Mouse (Mus musculus): ENCODE data around the gene Cep104. TPM values are rescaled to one million over a fixed set of nuclear protein-coding genes. Genes with fewer than 3 reads are reported as not detected.

Cep104 gene
- total RNA-seq, 2 experiments from 2014 or later, result 32.3 to 32.6 TPM

DNA sequence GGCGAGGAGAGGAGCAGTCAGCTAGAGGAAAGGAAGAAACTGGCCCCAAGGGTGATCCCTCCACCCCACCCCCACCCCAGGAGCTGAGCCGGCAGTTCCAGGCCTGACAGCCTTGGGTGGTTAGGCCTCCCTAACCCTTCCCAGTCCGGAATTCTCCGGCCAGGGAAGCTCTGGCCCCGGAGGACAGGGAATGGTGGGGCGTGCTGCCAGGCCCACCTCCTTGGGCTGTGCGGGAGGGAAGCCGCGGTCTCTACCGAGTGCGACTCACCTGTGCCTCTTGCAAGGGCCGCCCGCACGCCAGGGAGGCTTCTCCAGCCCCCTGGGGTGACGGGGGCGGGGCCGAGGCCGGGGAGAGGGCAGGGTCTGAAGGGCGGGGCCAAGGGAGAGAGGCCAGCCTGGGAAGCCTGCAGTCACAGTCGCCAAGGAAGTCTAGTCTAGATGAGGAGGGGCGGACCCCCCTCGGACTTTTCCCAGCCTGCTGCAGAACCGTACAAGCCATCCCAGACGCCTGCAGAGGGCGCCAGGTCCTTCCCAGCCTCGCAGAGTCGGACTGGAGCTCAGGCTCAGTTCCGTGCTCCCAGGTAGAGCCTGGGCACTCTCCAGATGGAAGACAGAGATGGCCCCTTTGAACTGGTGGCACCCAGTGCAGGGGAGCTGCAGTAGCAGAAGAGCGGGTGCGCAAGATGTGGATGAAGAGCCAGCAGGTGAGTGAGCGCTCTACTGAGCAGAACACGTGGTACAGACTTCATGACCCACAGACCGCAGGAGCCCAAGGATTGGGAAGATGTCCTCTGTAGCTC lies 50.8 kb downstream of the Cep104 start, which contains the start of gene Smim1:
TSS of gene Smim1 (minus strand) at position 590 of the 800 bp plus-strand sequence.
- intact Hi-C loops (cut with DNase I), result loop anchor here (5.0 kb wide), 1 partner anchor 81 kb away; no protein-coding TSS in a partner anchor
- DNase-seq (ENCODE audit: low spot score in 2 of 2), result peak; percentile 55 to 66

DNA sequence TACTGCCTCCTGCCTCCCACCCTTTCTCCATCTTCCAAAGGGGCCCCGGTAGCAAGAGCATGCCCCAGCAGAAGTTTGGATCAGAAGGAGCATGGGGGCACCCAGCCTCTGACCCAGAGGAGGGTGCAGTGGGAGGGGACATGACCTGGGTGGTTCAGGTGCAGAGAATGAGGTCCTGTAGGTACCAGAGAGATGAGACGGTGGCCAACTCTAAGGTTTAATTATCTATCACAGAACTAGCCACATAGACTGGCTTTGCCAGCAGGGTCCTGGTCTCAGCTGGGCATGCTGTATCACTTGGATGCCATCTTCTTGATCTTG lies 51.4 kb downstream of the Cep104 start:
- intact Hi-C loops (cut with DNase I), result loop anchor here (5.0 kb wide), 1 partner anchor 81 kb away; no protein-coding TSS in a partner anchor
- no peak for DNase-seq (ENCODE audit: low spot score in 2 of 2)

DNA sequence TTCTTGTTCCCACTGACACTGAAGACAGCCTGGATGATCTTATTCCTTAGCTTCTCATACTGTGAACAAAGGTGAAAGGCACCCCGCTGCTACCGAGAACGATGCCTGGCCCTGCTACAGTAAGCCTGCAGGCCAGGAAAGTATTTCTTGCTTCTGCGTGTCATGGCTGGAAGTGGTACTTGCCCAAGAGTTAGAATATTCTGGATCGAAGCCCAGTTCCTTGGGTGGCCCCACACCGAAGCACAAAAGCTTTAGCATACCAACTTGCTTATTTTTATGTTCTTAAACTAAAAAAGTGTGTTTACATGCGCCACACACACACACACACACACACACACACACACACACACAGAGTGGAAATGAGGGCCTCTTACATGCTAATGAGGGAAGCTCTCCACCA lies 53.1 kb downstream of the Cep104 start:
- DNase-seq (ENCODE audit: low spot score in 2 of 2), result no peak
- intact Hi-C loops (cut with DNase I), result loop anchor here (5.0 kb wide), 1 partner anchor 79 kb away; no protein-coding TSS in a partner anchor

DNA sequence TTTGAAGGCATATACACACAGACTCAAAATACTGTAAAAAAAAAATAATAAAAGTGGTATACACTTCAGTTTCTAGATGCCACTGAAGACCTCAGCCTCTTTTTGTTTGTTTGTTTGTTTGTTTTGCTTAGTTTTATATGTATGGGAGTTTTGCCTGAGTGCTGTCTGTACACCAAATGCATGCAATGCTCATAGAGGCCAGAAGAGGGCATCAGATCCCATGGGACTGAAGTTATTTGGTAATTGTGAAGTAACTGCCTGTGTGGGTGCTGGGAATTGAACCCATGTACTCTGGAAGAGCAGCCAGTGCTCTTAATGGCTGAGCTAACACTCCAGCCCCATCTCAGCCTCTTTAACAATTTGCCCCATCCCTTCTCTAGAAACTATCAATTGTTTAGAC lies 53.7 kb downstream of the Cep104 start:
- intact Hi-C loops (cut with DNase I), result loop anchor here (5.0 kb wide), 1 partner anchor 79 kb away; no protein-coding TSS in a partner anchor
- no peak for DNase-seq (ENCODE audit: low spot score in 2 of 2)

DNA sequence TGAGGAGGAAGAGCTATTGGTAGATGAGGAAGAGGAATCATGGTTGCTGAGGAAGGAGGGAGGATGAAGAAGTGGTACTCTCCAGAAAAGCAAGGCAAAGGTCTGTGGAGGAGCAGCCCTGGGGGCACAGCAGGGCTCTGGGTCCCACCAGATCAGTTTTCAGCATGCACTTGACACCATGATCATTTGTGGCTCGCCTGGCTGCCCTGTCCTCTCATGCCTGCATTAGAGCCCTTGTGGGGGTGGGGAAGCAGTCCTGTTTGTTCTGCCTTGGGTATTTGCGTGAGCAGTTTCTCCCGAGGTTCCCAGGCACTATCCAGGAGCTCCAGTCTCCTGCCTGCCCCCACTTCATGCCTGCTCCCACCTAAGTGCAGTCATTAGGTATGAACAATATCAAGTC lies 62.1 kb downstream of the Cep104 start:
- DNase-seq (ENCODE audit: low spot score in 2 of 2), result no peak
- intact Hi-C loops (cut with DNase I), result no loop called here

DNA sequence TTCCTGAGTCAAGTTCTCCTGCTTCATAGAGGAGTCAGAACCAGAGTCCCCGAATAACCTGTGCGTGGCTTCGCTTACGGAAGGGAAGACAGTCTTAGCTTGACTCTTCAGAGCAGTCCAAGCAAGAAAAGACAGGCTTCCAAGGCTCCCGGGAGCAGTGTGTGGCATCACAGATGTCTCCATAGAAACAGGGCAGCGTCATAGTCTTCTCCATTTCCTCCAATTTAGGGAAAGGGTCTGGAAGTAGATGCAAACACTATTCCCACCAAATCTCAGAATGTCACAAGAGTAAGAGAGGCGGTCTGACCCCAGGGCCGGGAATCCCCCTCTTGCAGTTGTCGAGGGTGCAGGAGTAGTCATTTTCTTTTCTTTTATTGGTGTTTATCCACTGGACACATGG lies 67.6 kb downstream of the Cep104 start, which contains the start of gene Ccdc27:
TSS of gene Ccdc27 (minus strand) at position 101 of the 400 bp plus-strand sequence.
- no peak for DNase-seq (ENCODE audit: low spot score in 2 of 2)
- intact Hi-C loops (cut with DNase I), result no loop called here

DNA sequence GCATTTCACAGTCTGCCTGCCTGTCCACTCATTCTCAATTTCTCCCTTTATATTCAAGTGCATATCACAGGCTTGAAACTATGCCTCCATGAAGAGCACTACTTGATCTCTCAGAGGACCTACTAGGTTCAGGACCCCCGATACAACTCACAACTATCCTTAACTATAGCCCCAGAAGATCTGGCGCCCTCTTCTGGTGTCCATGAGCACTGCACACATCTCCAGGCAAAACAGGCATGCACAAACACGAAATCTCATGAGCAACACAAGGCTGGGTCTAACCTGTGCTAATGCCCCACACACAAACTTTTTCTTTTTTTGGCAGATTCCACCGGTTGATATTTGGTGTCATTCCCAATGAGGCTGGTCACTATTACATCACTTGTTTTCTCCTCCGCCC lies 70.8 kb downstream of the Cep104 start:
- intact Hi-C loops (cut with DNase I), result no loop called here
- no peak for DNase-seq (ENCODE audit: low spot score in 2 of 2)

DNA sequence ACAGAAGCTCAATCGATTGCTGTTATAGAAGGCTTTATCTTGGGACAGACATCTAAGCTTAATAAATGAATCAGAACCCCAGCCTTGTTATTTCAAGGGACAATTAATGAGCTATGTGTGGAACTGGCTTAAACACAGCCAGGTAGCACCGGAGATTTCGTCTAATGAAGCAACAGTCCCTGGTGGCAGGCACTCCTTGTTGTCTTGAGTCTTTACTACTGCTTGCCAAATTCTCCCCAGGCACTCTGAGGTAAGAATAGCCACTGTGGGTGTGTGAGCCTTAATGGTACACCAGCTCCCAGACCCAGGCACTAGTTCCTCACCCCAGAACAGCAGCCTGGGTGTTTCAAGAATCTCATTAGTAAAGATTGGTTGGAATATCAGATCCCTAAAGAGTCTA lies 76.4 kb downstream of the Cep104 start:
- intact Hi-C loops (cut with DNase I), result no loop called here
- DNase-seq (ENCODE audit: low spot score in 2 of 2), result peak in 1 of 2 experiments; percentile 59

DNA sequence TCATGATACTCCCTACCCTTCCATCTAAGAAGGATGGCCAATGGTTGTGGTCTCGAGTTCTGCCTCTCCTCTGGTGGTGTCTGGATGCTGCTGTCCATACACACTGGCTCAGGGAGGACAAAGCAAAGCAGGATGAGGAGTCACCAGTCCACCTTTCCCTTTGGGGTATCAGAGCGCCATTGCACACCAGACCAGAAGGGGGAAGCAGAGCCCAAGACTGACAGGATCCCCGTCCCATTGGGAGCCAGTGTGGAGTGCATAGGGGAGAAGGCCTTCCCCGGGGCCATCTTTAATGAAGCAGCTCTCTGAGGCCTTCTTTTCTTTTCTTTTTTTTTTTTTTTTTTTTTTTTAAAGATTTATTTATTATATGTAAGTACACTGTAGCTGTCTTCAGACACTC lies 78.1 kb downstream of the Cep104 start:
- intact Hi-C loops (cut with DNase I), result no loop called here
- no peak for DNase-seq (ENCODE audit: low spot score in 2 of 2)

DNA sequence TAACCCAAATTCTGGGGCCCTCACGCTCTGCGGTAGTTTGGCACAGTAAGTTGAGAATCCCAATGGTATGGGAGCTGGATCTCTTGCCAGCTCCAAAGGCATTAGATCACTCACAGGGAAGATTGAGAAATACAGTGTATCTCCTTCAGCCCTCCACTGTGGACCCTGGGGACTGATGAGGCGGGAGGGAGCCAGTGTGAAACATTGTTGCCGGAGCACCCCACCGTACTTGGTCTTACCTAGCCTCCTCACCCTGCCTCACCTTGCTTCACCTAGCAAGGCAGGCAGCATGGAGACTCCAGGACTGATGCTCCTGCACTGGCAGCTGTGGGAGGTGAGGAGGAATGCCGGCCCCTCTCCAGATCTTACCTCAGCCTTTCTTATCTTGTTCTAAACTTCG lies 80.5 kb downstream of the Cep104 start:
- no peak for DNase-seq (ENCODE audit: low spot score in 2 of 2)

DNA sequence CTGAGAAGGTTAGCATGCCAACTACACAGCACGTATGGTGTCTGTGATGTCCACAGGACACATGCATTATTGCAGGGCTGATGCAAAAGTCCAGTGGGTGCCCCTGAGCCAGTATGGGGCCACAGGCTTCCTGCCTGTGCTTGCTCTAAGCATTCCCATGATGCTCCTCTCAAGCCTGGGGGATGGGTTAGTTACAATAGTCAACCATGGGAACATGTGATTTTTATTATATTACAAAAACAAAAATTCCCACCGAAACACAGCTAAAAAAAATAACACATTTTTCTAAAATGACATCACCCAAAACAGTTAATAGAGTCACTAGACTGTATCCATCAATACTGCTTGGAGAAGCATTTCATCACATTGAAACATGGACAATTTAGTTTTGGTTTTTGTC lies 81.1 kb downstream of the Cep104 start:
- intact Hi-C loops (cut with DNase I), result no loop called here
- DNase-seq (ENCODE audit: low spot score in 2 of 2), result no peak

More for the DNA sequence above, 80.5 kb downstream of the Cep104 start:
- intact Hi-C loops (cut with DNase I), result no loop called here

DNA sequence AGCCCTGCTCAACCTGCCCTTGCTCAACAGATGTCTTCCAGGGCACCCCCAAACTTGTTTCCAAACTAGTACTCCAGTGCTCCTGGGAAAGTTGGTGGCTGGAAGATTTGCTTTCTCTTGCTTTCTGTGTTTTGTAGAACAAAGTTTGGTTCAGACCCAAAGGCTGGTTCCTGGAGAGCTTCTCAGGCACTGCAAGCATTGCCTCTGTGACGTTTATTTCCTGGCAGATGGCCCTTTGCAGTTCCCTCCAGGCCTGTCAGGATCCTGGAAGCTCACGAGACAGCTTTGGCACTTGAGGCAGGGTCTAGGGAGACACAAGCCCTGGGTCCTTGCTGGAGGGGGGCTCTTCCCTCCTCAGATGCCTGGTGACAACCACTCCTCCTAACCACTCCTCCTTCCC lies 81.7 kb downstream of the Cep104 start:
- intact Hi-C loops (cut with DNase I), result no loop called here
- no peak for DNase-seq (ENCODE audit: low spot score in 2 of 2)

DNA sequence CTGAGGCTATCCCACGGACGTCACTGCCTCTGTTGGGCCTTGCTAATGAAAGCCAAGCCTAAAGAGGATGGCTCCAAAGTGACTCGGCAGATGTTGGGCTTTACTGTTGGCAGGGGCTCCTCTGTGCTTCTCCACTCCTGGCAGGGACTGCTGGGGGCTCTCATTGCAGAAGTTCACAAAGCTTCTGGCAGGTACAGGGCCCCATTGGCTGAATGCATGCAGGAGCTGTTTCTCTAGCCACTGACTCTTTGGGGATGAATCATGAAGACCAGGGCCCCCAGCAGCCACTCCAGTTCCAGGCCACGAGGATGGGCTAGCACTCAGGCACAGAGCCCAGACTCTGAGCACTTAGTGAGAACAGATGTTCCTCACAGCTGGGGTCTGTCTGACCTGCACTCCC lies 82.7 kb downstream of the Cep104 start:
- intact Hi-C loops (cut with DNase I), result no loop called here
- no peak for DNase-seq (ENCODE audit: low spot score in 2 of 2)

Other genes starting within 250 kb of the Cep104 start
- gene A430005L14Rik, start 18.0 kb upstream of the Cep104 start, total RNA-seq (2021), result 10 to 100 TPM; 25.9 to 29.3 TPM
- gene Dffb, start 68 bp upstream of the Cep104 start, total RNA-seq (2021), result 10 to 100 TPM in 1 of 2 experiments, 1 to 10 TPM in 1; 9.3 to 12.8 TPM
- gene Lrrc47, start 36.5 kb downstream of the Cep104 start, total RNA-seq (2021), result 10 to 100 TPM; 53.6 to 63.3 TPM
- gene Smim1, start 51.0 kb downstream of the Cep104 start, total RNA-seq (2021), result 1 to 10 TPM; 9.4 to 9.8 TPM
- not detected for gene Ccdc27, start 67.5 kb downstream of the Cep104 start, total RNA-seq (2021)
- under 1 TPM; 0.30 to 0.50 TPM for gene Trp73, start 165.0 kb downstream of the Cep104 start, total RNA-seq (2021)
- gene Wrap73, start 167.2 kb downstream of the Cep104 start, total RNA-seq (2021), result 10 to 100 TPM; 30.7 to 34.8 TPM
- 100 to 1,000 TPM; 151 to 153 TPM for gene Tprgl, start 185.5 kb downstream of the Cep104 start, total RNA-seq (2021)
- gene Megf6, start 195.5 kb downstream of the Cep104 start, total RNA-seq (2021), result 1 to 10 TPM; 3.6 to 5.8 TPM